Mouse (Mus musculus): ENCODE measurements around the gene Col3a1.

The Col3a1 gene

DNA sequence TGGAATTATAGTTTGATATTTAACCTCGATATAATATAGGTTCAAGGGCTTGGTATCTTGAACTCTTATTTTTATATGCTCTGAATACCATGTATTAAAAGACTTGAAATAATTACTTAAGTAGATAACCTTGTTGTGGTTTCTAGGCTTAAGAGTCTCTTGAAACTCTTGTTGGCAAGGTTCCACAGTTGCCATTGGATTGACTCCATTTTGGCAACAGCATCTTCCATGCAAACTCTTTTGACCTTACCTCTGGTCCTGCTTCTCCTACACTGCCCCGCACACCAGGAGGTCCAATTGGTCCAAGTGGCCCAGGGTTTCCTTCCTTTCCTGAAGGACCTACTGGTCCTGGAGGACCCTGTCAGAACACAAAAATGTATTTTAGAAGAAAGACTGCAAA lies 70.5 kb downstream of the Col3a1 start:
- no peak for DNase-seq (ENCODE audit: low spot score)
